Mouse (Mus musculus) erythroblast, embryonic 14.5 days (primary cell): ENCODE data around the gene Lrrc66.

Source experiments
- GATA1 ChIP-seq: IDR thresholded peaks from 2 replicates; pipeline ENCODE4 v1.6.1; 2012; ENCODE audit warnings: low read length, inconsistent platforms, mixed read lengths
- TAL1 ChIP-seq: IDR thresholded peaks from 3 replicates; pipeline ENCODE4 v1.6.1; 2012; ENCODE audit warnings: low read length, inconsistent platforms, mixed read lengths

DNA sequence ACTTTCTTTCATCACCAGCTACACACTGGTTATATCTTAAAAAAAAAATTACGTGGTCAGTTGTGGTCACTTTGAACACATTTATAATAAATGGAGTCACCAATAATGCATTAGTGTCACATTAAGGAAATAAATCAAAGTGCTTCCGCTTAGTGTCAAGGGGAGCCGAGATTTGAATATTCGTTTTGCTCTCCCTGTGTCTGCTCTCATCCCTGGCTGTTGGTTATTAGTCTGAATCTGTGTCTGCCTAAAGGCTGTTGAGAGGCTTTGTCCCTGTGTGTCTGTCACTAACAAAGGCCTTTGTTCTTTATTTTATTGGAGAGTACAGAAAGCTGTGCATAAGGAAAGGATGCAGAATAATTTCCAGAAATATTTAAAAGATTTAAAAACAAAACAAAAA, 45.7 kb downstream of the Lrrc66 start:
- no peak for TF ChIP-seq GATA1
- TF ChIP-seq TAL1: no peak
